Mouse (Mus musculus) heart, postnatal 25 days (tissue): ENCODE measurements at regions not wholly inside any gene's neighbourhood (a gene's known extent, or its start where the extent isn't known, plus 50 kb on each side); places are given as distances from the start of the nearest gene placed in this dataset.

Experiments used
- DNase-seq: peaks from one replicate; pipeline ENCODE4 v3.0.0; 2022; ENCODE audit warnings: low spot score
- intact Hi-C: fragments of 180-260 bp; cut with DNase I; formaldehyde crosslinking; loops from one replicate; pipeline ENCODE4 v1.15.1; 2025

DNA sequence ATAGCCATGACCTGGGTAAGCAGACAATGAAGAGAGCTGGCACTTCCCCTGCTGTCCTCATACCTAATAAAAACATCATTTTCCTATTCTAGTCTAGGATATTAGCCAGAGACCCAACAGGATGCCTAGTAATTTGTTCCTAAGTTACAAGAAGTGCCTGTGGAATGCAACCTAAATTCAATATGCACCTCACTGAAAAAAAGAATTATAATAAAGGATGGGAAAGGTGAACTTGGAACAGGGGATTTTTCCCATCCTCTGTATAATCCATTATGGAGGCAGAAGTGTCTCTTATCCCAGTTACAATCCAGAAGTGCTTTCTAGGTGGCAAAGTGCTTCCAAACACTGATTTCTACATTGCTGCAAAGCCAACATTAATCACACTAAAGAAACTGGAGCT lies 79.8 kb upstream of the Akt3 start:
- intact Hi-C loops: loop anchor here (5.0 kb wide), 2 partner anchors 70 to 105 kb away; partner anchors contain the start of gene Zbtb18
- DNase-seq: no peak

DNA sequence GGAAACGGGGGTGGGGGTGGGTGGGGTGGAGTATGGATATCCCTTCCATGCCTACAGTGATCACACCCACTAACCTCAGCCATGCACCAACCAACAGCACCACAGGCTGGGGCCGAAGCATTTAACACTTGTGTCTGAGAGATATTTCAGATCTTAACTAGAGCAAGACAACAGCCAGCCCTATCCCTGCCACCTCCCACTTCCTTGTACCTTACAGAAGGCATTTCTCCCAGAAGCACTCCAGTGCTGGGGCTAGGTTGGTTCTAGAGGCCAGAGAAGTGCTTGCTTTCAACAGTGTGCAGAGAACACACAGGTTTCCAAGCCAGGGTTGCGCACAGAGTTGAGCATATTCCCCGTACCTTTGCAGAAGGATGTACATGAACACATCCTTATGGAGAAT lies 79.1 kb upstream of the Akt3 start:
- intact Hi-C loops: loop anchor here (5.0 kb wide), 2 partner anchors 70 to 105 kb away; partner anchors contain the start of gene Zbtb18
- no peak for DNase-seq

DNA sequence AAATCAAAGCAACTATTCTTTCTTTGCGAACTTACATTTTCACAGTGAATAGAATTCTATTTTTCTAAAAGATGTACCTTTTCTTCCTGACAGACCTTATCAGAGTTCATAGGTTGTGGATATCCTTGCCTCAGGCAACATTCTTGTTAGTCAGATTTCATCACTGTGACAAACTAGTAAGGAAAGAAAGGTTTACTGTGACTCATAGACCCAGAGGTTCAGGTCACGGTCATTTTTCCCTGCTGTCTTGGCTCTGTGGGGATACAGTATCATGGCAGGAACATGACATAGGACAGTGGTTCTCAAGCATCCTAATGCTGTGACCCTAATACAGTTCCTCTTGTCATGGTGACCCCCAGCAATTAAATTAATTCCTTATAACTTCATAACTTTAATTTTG lies 78.4 kb upstream of the Akt3 start:
- no peak for DNase-seq
- intact Hi-C loops: loop anchor here (5.0 kb wide), 2 partner anchors 69 to 106 kb away; partner anchors contain the start of gene Zbtb18

DNA sequence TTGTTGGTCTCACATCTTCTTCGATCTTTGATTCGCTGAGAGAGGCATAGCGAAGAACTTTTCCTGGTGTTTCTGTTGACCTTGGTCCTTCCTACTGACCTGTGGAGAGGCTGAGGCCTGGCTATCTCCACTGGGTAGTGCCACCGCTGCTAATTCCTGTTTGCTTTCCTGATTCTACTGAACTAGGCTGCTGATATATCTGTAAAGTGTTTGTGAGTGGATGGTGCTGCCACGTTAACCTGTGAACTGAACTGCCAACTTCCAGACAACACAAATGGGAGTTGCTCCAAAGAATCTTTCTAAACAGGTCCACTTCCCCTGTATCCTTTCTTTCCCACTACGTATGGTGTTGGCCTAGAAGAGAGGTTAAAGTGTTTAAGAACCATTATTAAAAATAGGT lies 78.0 kb upstream of the Akt3 start:
- no peak for DNase-seq
- intact Hi-C loops: loop anchor here (5.0 kb wide), 2 partner anchors 69 to 106 kb away; partner anchors contain the start of gene Zbtb18

DNA sequence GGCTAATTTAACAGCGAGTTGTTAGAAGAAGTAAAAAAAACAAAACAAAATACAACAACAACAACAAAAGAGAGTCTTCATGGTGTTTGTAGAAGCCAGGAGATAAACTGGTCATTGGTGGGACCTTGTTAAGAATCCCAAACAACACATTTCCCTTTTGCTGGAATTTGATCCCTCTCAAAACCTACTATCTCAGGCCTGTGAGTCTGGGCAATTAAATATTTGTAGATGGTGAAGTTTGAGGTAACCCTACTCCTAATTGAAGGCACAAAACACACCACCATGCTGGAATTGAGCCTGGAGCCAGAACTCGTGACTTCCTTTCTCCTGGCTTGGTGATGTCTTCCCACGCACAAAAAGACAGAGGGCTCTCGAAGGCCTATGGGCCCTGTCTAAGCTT lies 65.4 kb upstream of the Akt3 start:
- intact Hi-C loops: no loop called here
- DNase-seq: no peak

DNA sequence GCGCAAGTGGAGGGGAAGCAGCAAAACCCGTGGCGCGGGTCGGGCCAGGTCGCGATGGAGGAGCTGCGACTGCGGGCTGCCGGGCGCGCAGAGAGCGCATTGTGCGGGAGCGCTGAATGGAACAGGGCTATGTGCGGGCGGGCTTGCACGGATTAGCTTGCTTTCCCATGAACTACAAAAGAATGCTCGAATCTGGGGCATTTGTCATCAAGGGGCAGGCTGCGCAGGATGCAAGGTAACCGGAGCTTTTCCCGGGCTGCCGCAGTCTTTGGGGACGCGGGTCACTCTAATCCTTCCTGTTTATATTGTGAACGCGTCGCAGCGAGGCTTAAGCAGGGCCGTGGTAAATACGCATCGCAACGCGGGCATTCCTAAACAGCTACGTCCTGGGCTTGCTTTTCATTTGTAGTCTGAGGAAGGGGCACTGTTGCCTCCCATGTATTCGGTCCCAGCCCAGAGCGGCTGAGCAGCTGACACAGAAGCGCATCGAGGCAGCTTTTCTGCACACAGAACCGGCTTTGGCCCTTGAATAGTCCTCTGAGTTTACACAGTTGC lies 64.8 kb upstream of the Akt3 start:
- DNase-seq: no peak
- intact Hi-C loops: no loop called here

DNA sequence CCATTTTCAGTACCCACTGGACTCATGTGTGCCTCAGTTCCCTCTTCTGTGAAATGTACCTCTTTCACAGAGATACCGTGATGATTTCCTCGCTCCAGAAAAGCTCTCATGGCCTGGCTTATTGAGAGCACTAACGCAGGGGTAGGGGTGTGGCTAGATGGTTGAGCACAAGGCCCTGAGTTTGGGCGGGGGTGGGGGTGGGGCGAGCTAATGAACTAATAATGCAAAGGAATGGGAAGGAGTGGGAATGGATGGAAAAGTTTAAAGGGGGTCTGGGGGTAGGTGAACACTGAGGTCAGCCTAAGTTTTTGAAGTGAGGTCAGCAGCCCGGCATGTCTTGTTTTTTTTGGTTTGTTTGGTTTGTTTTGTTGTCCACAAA lies 64.3 kb upstream of the Akt3 start:
- no peak for DNase-seq
- intact Hi-C loops: no loop called here

DNA sequence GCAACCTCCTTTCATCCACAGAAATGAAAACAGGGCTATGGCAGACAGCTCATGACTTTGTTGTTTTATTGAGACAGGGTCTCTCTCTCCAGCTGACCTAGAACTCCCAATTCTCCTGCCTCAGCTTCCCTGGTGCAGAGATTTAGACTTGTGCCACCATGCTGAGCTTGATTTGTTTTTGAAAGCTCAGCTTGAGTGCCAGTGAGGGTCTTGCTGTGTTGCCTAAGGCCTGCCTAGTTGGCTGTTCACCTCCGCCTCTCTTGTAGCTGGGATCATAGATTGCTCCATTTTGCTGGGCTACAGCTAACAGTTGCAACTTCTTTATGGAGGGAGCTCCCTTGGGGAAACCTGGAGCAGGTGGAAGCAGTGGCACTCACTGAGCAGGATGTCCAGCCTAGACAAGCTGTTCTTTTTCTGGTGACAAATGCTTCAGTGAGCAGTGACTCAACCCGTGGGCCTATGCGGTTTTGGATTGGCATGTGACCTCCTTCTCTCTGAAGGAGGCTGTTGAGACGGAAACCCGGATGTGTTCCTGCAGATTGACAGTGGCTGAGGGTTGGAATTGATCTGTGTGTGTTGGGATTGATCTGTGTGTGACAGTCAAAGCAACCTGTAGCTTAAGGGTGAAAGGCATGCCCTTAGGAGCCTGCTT lies 63.8 kb upstream of the Akt3 start:
- DNase-seq: no peak
- intact Hi-C loops: no loop called here

DNA sequence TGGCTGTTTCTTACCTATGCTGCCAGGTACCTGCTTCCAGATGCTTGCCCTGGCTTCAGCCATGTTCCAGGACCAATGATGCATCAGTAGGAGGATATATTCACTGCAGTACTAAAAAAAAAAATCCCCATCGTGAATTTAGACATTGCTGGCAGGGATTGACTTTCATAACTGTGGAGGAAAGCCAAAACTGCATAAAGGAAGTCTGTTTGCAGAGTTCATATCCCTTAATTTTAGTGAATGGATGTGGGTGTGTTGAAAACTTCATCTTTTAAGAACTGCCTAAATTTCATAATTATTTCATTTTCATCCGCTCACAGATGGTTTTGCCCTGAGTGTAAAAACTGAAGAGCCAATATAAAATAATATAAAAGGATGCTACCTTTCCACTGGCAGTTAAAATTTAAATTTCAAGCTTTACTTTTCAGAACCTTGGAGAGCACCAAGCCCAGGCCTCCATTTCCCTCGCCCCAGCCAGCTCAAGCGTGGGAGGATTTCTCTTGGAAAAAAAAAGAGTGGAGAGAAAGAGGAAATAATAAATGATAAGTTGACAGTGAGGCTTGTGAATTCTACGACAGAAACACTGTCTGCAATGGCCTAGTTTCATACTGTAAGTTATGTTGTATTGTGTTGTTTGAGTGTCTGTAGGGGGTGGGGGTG lies 50.3 kb upstream of the Akt3 start:
- intact Hi-C loops: no loop called here
- DNase-seq: no peak
